Mouse (Mus musculus) CH12.LX (cell line): Measurements from ENCODE around the gene Ttc9c. TPM values are rescaled to one million over a fixed set of nuclear protein-coding genes. Genes with fewer than 3 reads are reported as not detected.

Experiments
- DNase-seq: peaks from one replicate; pipeline ENCODE4 v3.0.0-alpha.2; 2013; ENCODE audit errors: extremely low read depth
- H3K27ac ChIP-seq: 2 replicates; pipeline ENCODE4 v1.5.1; 2012; ENCODE audit warnings: low read depth, mild to moderate bottlenecking, control low read depth, moderate library complexity; ENCODE audit not compliant: insufficient read depth
- H3K27me3 ChIP-seq: replicated peaks from 2 replicates; pipeline ENCODE3; 2012; ENCODE audit warnings: inconsistent platforms
- H3K36me3 ChIP-seq, 2 experiments: replicated peaks in 1 of 2; 2 replicates each; pipeline versions ENCODE3 to v1.6.1; 2012; ENCODE audit warnings: inconsistent platforms in 1 of 2, low read length in 1 of 2, mild to moderate bottlenecking in 1 of 2, mixed read lengths in 1 of 2, moderate library complexity in 1 of 2; ENCODE audit not compliant: control insufficient read depth in 1 of 2, insufficient read depth in 1 of 2
- H3K4me1 ChIP-seq, 2 experiments: 2 replicates each; pipeline ENCODE4 v1.6.1; 2012; ENCODE audit warnings: inconsistent platforms in 1 of 2, moderate library complexity in 1 of 2; ENCODE audit not compliant: insufficient read depth in 2 of 2, control insufficient read depth in 1 of 2
- H3K4me2 ChIP-seq: 2 replicates; pipeline ENCODE4 v1.6.1; 2012; ENCODE audit warnings: low read depth, mild to moderate bottlenecking, control low read depth; ENCODE audit not compliant: poor library complexity, insufficient read depth, severe bottlenecking
- H3K4me3 ChIP-seq, 3 experiments: fragments of 150-350 bp in 1 of 3; sonication (generic) in 1 of 3; replicated peaks in 1 of 3; 2 replicates each; pipeline versions ENCODE3 to v1.5.1; 2011 to 2012; ENCODE audit warnings: low read depth in 2 of 3, low read length in 2 of 3, mild to moderate bottlenecking in 2 of 3, moderate library complexity in 2 of 3, control low read depth in 1 of 3, improper control_type of control experiment in 1 of 3, inconsistent platforms in 1 of 3, mixed read lengths in 1 of 3; ENCODE audit not compliant: poor library complexity in 1 of 3
- H3K79me2 ChIP-seq: replicated peaks from 2 replicates; pipeline ENCODE4 v1.6.1; 2012; ENCODE audit warnings: mild to moderate bottlenecking, moderate library complexity; ENCODE audit not compliant: control insufficient read depth, poor library complexity, insufficient read depth, severe bottlenecking; ENCODE audit errors: extremely low read depth
- H3K9ac ChIP-seq: 2 replicates; pipeline ENCODE4 v1.6.1; 2012; ENCODE audit warnings: low read depth, mild to moderate bottlenecking, control low read depth, moderate library complexity; ENCODE audit not compliant: insufficient read depth
- H3K9me3 ChIP-seq: replicated peaks from 2 replicates; pipeline ENCODE3; 2012; ENCODE audit warnings: low read length, inconsistent platforms, mixed read lengths
- BHLHE40 ChIP-seq: IDR thresholded peaks from 2 replicates; pipeline ENCODE4 v1.6.1; 2011; ENCODE audit warnings: mild to moderate bottlenecking, low read depth, low read length, improper control_type of control experiment
- CHD2 ChIP-seq: IDR thresholded peaks from 2 replicates; pipeline ENCODE4 v1.6.1; 2011; ENCODE audit warnings: low read length, improper control_type of control experiment
- CTCF ChIP-seq, 2 experiments: IDR thresholded peaks in 1 of 2; conservative IDR thresholded peaks in 1 of 2; 2 replicates each; pipeline ENCODE4 v1.5.1; 2011 to 2012; ENCODE audit warnings: low read depth in 2 of 2, low read length in 2 of 2, improper control_type of control experiment in 1 of 2, inconsistent platforms in 1 of 2, mild to moderate bottlenecking in 1 of 2, moderate library complexity in 1 of 2
- EP300 ChIP-seq: IDR thresholded peaks from 2 replicates; pipeline ENCODE4 v1.6.1; 2011; ENCODE audit warnings: low read length, improper control_type of control experiment
- ETS1 ChIP-seq: conservative IDR thresholded peaks from 2 replicates; pipeline ENCODE4 v1.6.1; 2012; ENCODE audit warnings: low read depth, mild to moderate bottlenecking, inconsistent platforms, low read length, improper control_type of control experiment, moderate library complexity
- HCFC1 ChIP-seq: IDR thresholded peaks from 2 replicates; pipeline ENCODE4 v1.6.1; 2012; ENCODE audit warnings: low read depth, mild to moderate bottlenecking, inconsistent platforms, low read length, improper control_type of control experiment
- IRF4 ChIP-seq: IDR thresholded peaks from 2 replicates; pipeline ENCODE4 v1.6.1; 2014; ENCODE audit warnings: low read depth, mild to moderate bottlenecking, inconsistent platforms, low read length, improper control_type of control experiment
- JUN ChIP-seq: IDR thresholded peaks from 2 replicates; pipeline ENCODE4 v1.6.1; 2011; ENCODE audit warnings: low read depth, mild to moderate bottlenecking, low read length, improper control_type of control experiment, moderate library complexity; ENCODE audit not compliant: insufficient read depth
- KAT2A ChIP-seq: IDR thresholded peaks from 2 replicates; pipeline ENCODE4 v1.6.1; 2012; ENCODE audit warnings: low read length, improper control_type of control experiment, inconsistent platforms; ENCODE audit not compliant: insufficient replicate concordance
- MAFK ChIP-seq: IDR thresholded peaks from 2 replicates; pipeline ENCODE4 v1.6.1; 2011; ENCODE audit warnings: low read length, improper control_type of control experiment; ENCODE audit not compliant: insufficient replicate concordance
- MAX ChIP-seq: IDR thresholded peaks from 2 replicates; pipeline ENCODE4 v1.6.1; 2011; ENCODE audit warnings: low read length, improper control_type of control experiment
- MEF2A ChIP-seq: IDR thresholded peaks from 2 replicates; pipeline ENCODE4 v1.6.1; 2014; ENCODE audit warnings: low read depth, mild to moderate bottlenecking, inconsistent platforms, low read length, improper control_type of control experiment, borderline replicate concordance
- MXI1 ChIP-seq: IDR thresholded peaks from 2 replicates; pipeline ENCODE4 v1.6.1; 2011; ENCODE audit warnings: mild to moderate bottlenecking, low read depth, low read length, improper control_type of control experiment
- NELFE ChIP-seq: IDR thresholded peaks from 2 replicates; pipeline ENCODE4 v1.6.1; 2011; ENCODE audit warnings: low read depth, low read length, improper control_type of control experiment
- PAX5 ChIP-seq: IDR thresholded peaks from 2 replicates; pipeline ENCODE4 v1.6.1; 2012; ENCODE audit warnings: low read length, inconsistent platforms, mixed read lengths
- POLR2A ChIP-seq: IDR thresholded peaks from 2 replicates; pipeline ENCODE4 v1.6.1; 2011; ENCODE audit warnings: low read depth, mild to moderate bottlenecking, improper control_type of control experiment, low read length
- POLR2AphosphoS2 ChIP-seq: IDR thresholded peaks from 2 replicates; pipeline ENCODE4 v1.6.1; 2011; ENCODE audit warnings: low read depth, low read length, improper control_type of control experiment
- RAD21 ChIP-seq: IDR thresholded peaks from 2 replicates; pipeline ENCODE4 v1.6.1; 2011; ENCODE audit warnings: low read depth, mild to moderate bottlenecking, low read length, improper control_type of control experiment, moderate library complexity
- SIN3A ChIP-seq: IDR thresholded peaks from 2 replicates; pipeline ENCODE4 v1.6.1; 2012; ENCODE audit warnings: low read length, improper control_type of control experiment, inconsistent platforms
- SMC3 ChIP-seq: IDR thresholded peaks from 2 replicates; pipeline ENCODE4 v1.6.1; 2011; ENCODE audit warnings: low read depth, low read length, improper control_type of control experiment
- USF2 ChIP-seq: conservative IDR thresholded peaks from 2 replicates; pipeline ENCODE4 v1.6.1; 2011; ENCODE audit warnings: low read depth, low read length, improper control_type of control experiment
- ZC3H11A ChIP-seq: IDR thresholded peaks from 2 replicates; pipeline ENCODE4 v1.6.1; 2012; ENCODE audit warnings: low read depth, mild to moderate bottlenecking, inconsistent platforms, low read length, improper control_type of control experiment
- ZMIZ1 ChIP-seq: IDR thresholded peaks from 2 replicates; pipeline ENCODE4 v1.6.1; 2012; ENCODE audit warnings: low read depth, mild to moderate bottlenecking, inconsistent platforms, low read length, improper control_type of control experiment
- dilution Hi-C: fragments of 300-500 bp; cut with MboI; formaldehyde crosslinking; loops from 2 replicates; pipeline ENCODE4 v1.14.3; 2020; ENCODE audit warnings: low sequenced_read_pairs; ENCODE audit not compliant: extremely low pct_unique_long_range_greater_than_20kb, extremely low pct_ligation_motif_present
- in situ Hi-C: fragments of 300-500 bp; cut with MboI; formaldehyde crosslinking; loops from 3 replicates; pipeline ENCODE4 v1.14.3; 2019; ENCODE audit warnings: low sequenced_read_pairs, low pct_ligation_motif_present, low pct_unique_long_range_greater_than_20kb, mixed read lengths
- polyA plus RNA-seq: library from polyadenylated mRNA; unstranded; fragments of >175 nt; gene quantifications from 2 replicates; pipeline ENCODE4 v1.2.1, GENCODE M21; 2012; ENCODE audit warnings: low read depth; ENCODE audit not compliant: insufficient read length
- total RNA-seq, 2 experiments: library from RNA; depleted of rRNA; stranded (reverse); fragments of 300-350 nt in 1 of 2; fragments of >200 nt in 1 of 2; gene quantifications; 2 replicates each; pipeline ENCODE4 v1.2.3; 2012 to 2014

Ttc9c gene
- total and polyA plus RNA-seq, 3 experiments: 42.0 to 56.5 (median 44.7) TPM

DNA sequence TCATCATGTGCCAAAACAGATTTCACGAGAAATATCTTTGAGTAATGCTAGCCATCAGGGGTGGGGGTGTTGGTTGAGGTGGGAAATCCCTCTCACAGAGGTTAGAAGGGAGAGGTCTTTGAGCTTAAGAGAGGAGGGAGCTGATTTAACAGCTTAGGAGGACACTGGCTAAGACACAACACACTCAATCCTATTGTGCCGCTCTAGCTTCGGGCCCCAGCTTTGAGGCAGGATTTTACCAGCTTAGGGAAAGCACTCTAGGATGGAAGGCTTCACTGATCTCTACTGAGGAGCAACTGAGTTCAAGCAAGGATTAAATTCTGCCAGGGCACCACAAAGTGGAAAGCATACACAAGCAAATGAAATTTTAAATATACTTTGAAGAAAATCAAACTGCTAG, 2.1 kb downstream of the Ttc9c start:
- no peaks in the 10 kb centered on the region for H3K9me3 ChIP-seq
- TF ChIP-seq USF2: no peak
- 0 out of 2 replicates have a peak, but pooled peaks have one; percentile 29 for TF ChIP-seq POLR2A
- TF ChIP-seq RAD21: no peak
- no peak for TF ChIP-seq SIN3A
- no peak for TF ChIP-seq JUN
- TF ChIP-seq EP300: no peak
- no peak for TF ChIP-seq IRF4
- TF ChIP-seq BHLHE40: 0 out of 2 replicates have a peak, but pooled peaks have one; percentile 28
- H3K27ac ChIP-seq: no peak overlapping the region
- H3K9ac ChIP-seq: peak overlapping the region; percentile 95; the same call in 1 of the 2 replicates
- peak overlapping the region; percentile 81 for H3K4me2 ChIP-seq
- peaks cover 55% of the 10 kb centered on the region for H3K79me2 ChIP-seq
- in situ Hi-C loops: no loop called here
- peak overlapping the region; percentile 22 to 31 (median 27) for H3K4me3 ChIP-seq
- no peak for DNase-seq
- peaks cover 10 to 34% of the 10 kb centered on the region in 2 experiments for H3K4me1 ChIP-seq
- dilution Hi-C loops: no loop called here
- H3K36me3 ChIP-seq: peaks cover 33 to 51% of the 10 kb centered on the region in 2 experiments
- H3K27me3 ChIP-seq: no peaks in the 10 kb centered on the region

GRCm38 (mm10) chr19:8815812-8816211, 3.3 kb downstream of the Ttc9c start:
- TF ChIP-seq SMC3 (peak; percentile 27; the same call in 1 of the 2 replicates), SIN3A (no peak), CTCF (conservative IDR thresholded peaks at IDR 0.05 in 1 of 2, IDR thresholded peaks at IDR 0.05 in 1 of 2; ENCODE audit: low read depth in 2 of 2, low read length in 2 of 2) (peak in 1 of 2 experiments; percentile 47; a peak in 2 of 4 replicates), NELFE (no peak), RAD21 (peak; percentile 44)
- TF ChIP-seq, all 38 proteins: peak for 3
- Histone ChIP-seq H3K27ac (no peak overlapping the region), H3K9me3 (no peaks in the 10 kb centered on the region), H3K79me2 (peaks cover 48% of the 10 kb centered on the region), H3K4me2 (no peak overlapping the region; the same call in 1 of the 2 replicates), H3K36me3 (peaks cover 38 to 57% of the 10 kb centered on the region in 2 experiments), H3K27me3 (no peaks in the 10 kb centered on the region), H3K4me3 (no peak overlapping the region), H3K9ac (no peak overlapping the region), H3K4me1 (peaks cover 10 to 34% of the 10 kb centered on the region in 2 experiments)
- dilution Hi-C loops: no loop called here
- no peak for DNase-seq
- in situ Hi-C loops: no loop called here

GRCm38 (mm10) chr19:8806810-8807209, 12.3 kb downstream of the Ttc9c start:
- H3K9me3 ChIP-seq: no peaks in the 10 kb centered on the region
- peak overlapping the region; percentile 97 for H3K27ac ChIP-seq
- H3K27me3 ChIP-seq: no peaks in the 10 kb centered on the region
- H3K4me3 ChIP-seq: peak overlapping the region; percentile 19 to 38 (median 36)
- peaks cover 8% of the 10 kb centered on the region; the same call in 1 of the 2 replicates for H3K79me2 ChIP-seq
- in situ Hi-C loops: no loop called here
- DNase-seq: peak; percentile 78
- peaks cover 26 to 53% of the 10 kb centered on the region in 2 experiments for H3K36me3 ChIP-seq
- H3K4me2 ChIP-seq: peak overlapping the region; percentile 72
- peak overlapping the region; percentile 57 for H3K9ac ChIP-seq
- peaks cover 14 to 73% of the 10 kb centered on the region in 2 experiments for H3K4me1 ChIP-seq
- dilution Hi-C loops: no loop called here
- TF ChIP-seq MEF2A (peak; percentile 38; the same call in 1 of the 2 replicates), ZMIZ1 (0 out of 2 replicates have a peak, but pooled peaks have one; percentile 52), MAX (peak; percentile 21; the same call in 1 of the 2 replicates), CTCF (conservative IDR thresholded peaks at IDR 0.05 in 1 of 2, IDR thresholded peaks at IDR 0.05 in 1 of 2; ENCODE audit: low read depth in 2 of 2, low read length in 2 of 2) (no peak), JUN (no peak), HCFC1 (peak; percentile 42; the same call in 1 of the 2 replicates), NELFE (no peak), MXI1 (0 out of 2 replicates have a peak, but pooled peaks have one; percentile 14), POLR2A (peak; percentile 47; the same call in 1 of the 2 replicates), MAFK (peak; percentile 63), POLR2AphosphoS2 (peak; percentile 46; the same call in 1 of the 2 replicates), PAX5 (no peak), ZC3H11A (no peak), CHD2 (0 out of 2 replicates have a peak, but pooled peaks have one; percentile 15), SIN3A (peak; percentile 93), USF2 (no peak), KAT2A (no peak), IRF4 (peak; percentile 88), ETS1 (peak; percentile 72)
